In genomic region chr14:47331920-47332319, GRCm38 (mm10) we compare ENCODE assay signal across 29 mouse cellular contexts. TPM values are rescaled to one million over a fixed set of nuclear protein-coding genes. Genes with fewer than 3 reads are reported as not detected.
DNase-seq lines count a peak whose midpoint lies in the region; ATAC-seq lines count a peak whose summit lies in the region.
"Had no signal": no experiment of that assay in that cellular context is flagged by ENCODE, and none has a peak within 500 bp of the region (broad histone marks: within the 10 kb centered on the region; RNA-seq: fewer than 3 reads in every experiment).

No protein-coding gene starts in this region.

- DNase-seq in midbrain, embryonic 11.5 days (ENCODE audit: low spot score, missing footprints), result peak; percentile 71
- DNase-seq in embryonic facial prominence, embryonic 11.5 days (ENCODE audit: low spot score), result peak; percentile 75
- DNase-seq in limb, embryonic 10.5 days (ENCODE audit: low spot score), result peak; percentile 45
- no peak for DNase-seq in right cerebral cortex, postnatal 36 days (ENCODE audit: low spot score in 2 of 2)
- DNase-seq in thymus, postnatal 4 days, result no peak
- no peak for DNase-seq in ovary, postnatal 14 days (ENCODE audit: low spot score)
- DNase-seq: adrenal gland, adult 8-10 months; adrenal gland, postnatal 25 days; cerebellum, adult 11-12 months; cerebellum, adult 8-10 months; cerebellum, postnatal 10 days; cerebellum, postnatal 36 days; forebrain, postnatal 0 days; gastrocnemius, postnatal 10 days; gastrocnemius, postnatal 36 days; heart, adult 2 months; heart, postnatal 14 days; heart, postnatal 4 days had no signal

- H3K4me2 ChIP-seq in midbrain, embryonic 11.5 days, result no peak overlapping the region
- H3K4me2 ChIP-seq in midbrain, embryonic 13.5 days (replicated peaks), result no peak overlapping the region
- H3K4me2 ChIP-seq in embryonic facial prominence, embryonic 11.5 days (ENCODE audit: low read depth, low read length), result no peak overlapping the region
- peak overlapping the region; percentile 28; the same call in 1 of the 2 replicates for H3K4me2 ChIP-seq in limb, embryonic 13.5 days (replicated peaks)
- H3K4me2 ChIP-seq: embryonic facial prominence, embryonic 13.5 days; heart, embryonic 13.5 days; hindbrain, embryonic 14.5 days had no signal

- WGBS in midbrain, embryonic 11.5 days, result 72% methylated on average over 5 of the region's 5 CpGs
- WGBS in midbrain, embryonic 13.5 days, result 67% methylated on average over 5 of the region's 5 CpGs
- WGBS in embryonic facial prominence, embryonic 11.5 days, result 30% methylated on average over 5 of the region's 5 CpGs
- 34% methylated on average over 5 of the region's 5 CpGs for WGBS in limb, embryonic 10.5 days
- WGBS in limb, embryonic 13.5 days, result 15% methylated on average over 5 of the region's 5 CpGs

- H3K36me3 ChIP-seq in midbrain, embryonic 11.5 days (ENCODE audit: control insufficient read depth, insufficient read depth, low read length), result no peaks in the 10 kb centered on the region
- no peaks in the 10 kb centered on the region for H3K36me3 ChIP-seq in midbrain, embryonic 13.5 days
- H3K36me3 ChIP-seq in embryonic facial prominence, embryonic 11.5 days (replicated peaks; ENCODE audit: control insufficient read depth, insufficient read depth, low read depth, low read length), result no peaks in the 10 kb centered on the region
- no peaks in the 10 kb centered on the region for H3K36me3 ChIP-seq in limb, embryonic 10.5 days
- H3K36me3 ChIP-seq in limb, embryonic 13.5 days, result no peaks in the 10 kb centered on the region
- H3K36me3 ChIP-seq: embryonic facial prominence, embryonic 13.5 days; heart, embryonic 10.5 days; heart, embryonic 13.5 days had no signal

- no peaks in the 10 kb centered on the region for H3K4me1 ChIP-seq in midbrain, embryonic 11.5 days (ENCODE audit: control insufficient read depth, insufficient read depth, low read length)
- no peaks in the 10 kb centered on the region for H3K4me1 ChIP-seq in midbrain, embryonic 13.5 days (replicated peaks)
- H3K4me1 ChIP-seq in embryonic facial prominence, embryonic 11.5 days (ENCODE audit: control insufficient read depth, insufficient read depth, low read length), result no peaks in the 10 kb centered on the region
- H3K4me1 ChIP-seq in limb, embryonic 10.5 days, result peaks cover 12% of the 10 kb centered on the region
- peaks cover 14% of the 10 kb centered on the region for H3K4me1 ChIP-seq in limb, embryonic 13.5 days
- H3K4me1 ChIP-seq: heart, embryonic 13.5 days had no signal

- H3K27ac ChIP-seq in midbrain, embryonic 11.5 days (ENCODE audit: low read depth, low read length), result no peak overlapping the region
- H3K27ac ChIP-seq in midbrain, embryonic 13.5 days, result no peak overlapping the region
- H3K27ac ChIP-seq in embryonic facial prominence, embryonic 11.5 days (replicated peaks; ENCODE audit: low read depth, low read length), result no peak overlapping the region
- peak overlapping the region; percentile 69 for H3K27ac ChIP-seq in limb, embryonic 10.5 days
- no peak overlapping the region; the same call in 1 of the 2 replicates for H3K27ac ChIP-seq in limb, embryonic 13.5 days
- H3K27ac ChIP-seq: embryonic facial prominence, embryonic 13.5 days; heart, adult 2 months; heart, embryonic 10.5 days; heart, embryonic 13.5 days; hindbrain, embryonic 14.5 days; hindbrain, postnatal 0 days had no signal

- no peak overlapping the region for H3K4me3 ChIP-seq in midbrain, embryonic 11.5 days (ENCODE audit: low read depth, low read length)
- H3K4me3 ChIP-seq in midbrain, embryonic 13.5 days (replicated peaks), result no peak overlapping the region
- no peak overlapping the region for H3K4me3 ChIP-seq in embryonic facial prominence, embryonic 11.5 days (ENCODE audit: low read depth, low read length)
- no peak overlapping the region for H3K4me3 ChIP-seq in limb, embryonic 10.5 days
- no peak overlapping the region for H3K4me3 ChIP-seq in limb, embryonic 13.5 days
- H3K4me3 ChIP-seq: embryonic facial prominence, embryonic 13.5 days; heart, adult 2 months; heart, embryonic 10.5 days; heart, embryonic 13.5 days had no signal

- no peak for ATAC-seq in midbrain, embryonic 11.5 days (ENCODE audit: low FRiP score)
- ATAC-seq in midbrain, embryonic 13.5 days, result no peak
- ATAC-seq in embryonic facial prominence, embryonic 11.5 days (replicated peaks; ENCODE audit: insufficient number of reproducible peaks, low FRiP score, low TSS enrichment, low read depth), result no peak
- ATAC-seq in limb, embryonic 13.5 days (ENCODE audit: low FRiP score, low read depth), result peak; percentile 59; the same call in 1 of the 2 replicates
- ATAC-seq: activated CD4-positive, CD25-positive, alpha-beta regulatory T cell, adult 4 months; CD4-positive, CD25-positive, alpha-beta regulatory T cell, adult 4 months; forebrain, embryonic 14.5 days; forebrain, postnatal 0 days; hindbrain, postnatal 0 days; inflammation-experienced regulatory T-cells, adult 6 months had no signal

- no peak overlapping the region for H3K9ac ChIP-seq in midbrain, embryonic 11.5 days (ENCODE audit: low read length)
- no peak overlapping the region for H3K9ac ChIP-seq in midbrain, embryonic 13.5 days (replicated peaks)
- H3K9ac ChIP-seq in embryonic facial prominence, embryonic 11.5 days (replicated peaks; ENCODE audit: low read length), result no peak overlapping the region
- H3K9ac ChIP-seq in limb, embryonic 13.5 days, result 0 out of 2 replicates have a peak overlapping the region, but pooled peaks have one; percentile 31
- H3K9ac ChIP-seq: embryonic facial prominence, embryonic 13.5 days; forebrain, postnatal 0 days; heart, embryonic 13.5 days; hindbrain, embryonic 14.5 days had no signal

- no peaks in the 10 kb centered on the region for H3K9me3 ChIP-seq in midbrain, embryonic 11.5 days (ENCODE audit: control insufficient read depth, low read length)
- no peaks in the 10 kb centered on the region for H3K9me3 ChIP-seq in midbrain, embryonic 13.5 days
- no peaks in the 10 kb centered on the region for H3K9me3 ChIP-seq in embryonic facial prominence, embryonic 11.5 days (replicated peaks; ENCODE audit: control insufficient read depth, low read length)
- no peaks in the 10 kb centered on the region for H3K9me3 ChIP-seq in limb, embryonic 10.5 days (replicated peaks)
- no peaks in the 10 kb centered on the region for H3K9me3 ChIP-seq in limb, embryonic 13.5 days
- H3K9me3 ChIP-seq: embryonic facial prominence, embryonic 13.5 days; heart, embryonic 10.5 days; heart, embryonic 13.5 days had no signal

- H3K27me3 ChIP-seq in midbrain, embryonic 11.5 days (ENCODE audit: control insufficient read depth, insufficient read depth, low read length), result no peaks in the 10 kb centered on the region
- H3K27me3 ChIP-seq in midbrain, embryonic 13.5 days, result no peaks in the 10 kb centered on the region
- H3K27me3 ChIP-seq in embryonic facial prominence, embryonic 11.5 days (ENCODE audit: control insufficient read depth, insufficient read depth, low read length), result no peaks in the 10 kb centered on the region
- no peaks in the 10 kb centered on the region for H3K27me3 ChIP-seq in limb, embryonic 10.5 days (ENCODE audit: low read depth, poor library complexity, severe bottlenecking)
- no peaks in the 10 kb centered on the region for H3K27me3 ChIP-seq in limb, embryonic 13.5 days
- H3K27me3 ChIP-seq: embryonic facial prominence, embryonic 13.5 days; heart, embryonic 13.5 days had no signal

RNA-seq across cellular contexts. Expression of gene Mapk1ip1l, which starts 33.9 kb away (rescaled TPM):
- 91.0 and 97.6 TPM in 2 replicates for polyA plus RNA-seq in midbrain, embryonic 11.5 days (2014; fragmentation: Nextera tagmentation; extraction: Ambion mirVana)
- polyA plus RNA-seq in midbrain, embryonic 13.5 days (2015; fragmentation: Nextera tagmentation; extraction: Ambion mirVana), result 60.8 and 63.8 TPM in 2 replicates
- 104 and 106 TPM in 2 replicates for polyA plus RNA-seq in embryonic facial prominence, embryonic 11.5 days (2014; fragmentation: Nextera tagmentation; extraction: Ambion mirVana)
- 136 and 141 TPM in 2 replicates for polyA plus RNA-seq in limb, embryonic 10.5 days (2016; fragmentation: Nextera tagmentation; extraction: Ambion mirVana)
- 71.4 and 79.3 TPM in 2 replicates for polyA plus RNA-seq in limb, embryonic 13.5 days (2015; fragmentation: Nextera tagmentation; extraction: Ambion mirVana)

RNA-seq across cellular contexts. Expression of gene Lgals3, which starts 35.6 kb away (rescaled TPM):
- polyA plus RNA-seq in midbrain, embryonic 11.5 days (2014; fragmentation: Nextera tagmentation; extraction: Ambion mirVana), result 0.33 and 0.81 TPM in 2 replicates
- 0.54 and 1.2 TPM in 2 replicates for polyA plus RNA-seq in midbrain, embryonic 13.5 days (2015; fragmentation: Nextera tagmentation; extraction: Ambion mirVana)
- 1.5 and 1.7 TPM in 2 replicates for polyA plus RNA-seq in embryonic facial prominence, embryonic 11.5 days (2014; fragmentation: Nextera tagmentation; extraction: Ambion mirVana)
- polyA plus RNA-seq in limb, embryonic 10.5 days (2016; fragmentation: Nextera tagmentation; extraction: Ambion mirVana), result 0.46 and 0.49 TPM in 2 replicates
- polyA plus RNA-seq in limb, embryonic 13.5 days (2015; fragmentation: Nextera tagmentation; extraction: Ambion mirVana), result 17.8 and 21.6 TPM in 2 replicates

RNA-seq across cellular contexts. Expression of gene Socs4, which starts 55.2 kb away (rescaled TPM):
- polyA plus RNA-seq in midbrain, embryonic 11.5 days (2014; fragmentation: Nextera tagmentation; extraction: Ambion mirVana), result 5.8 and 8.3 TPM in 2 replicates
- 3.7 and 3.9 TPM in 2 replicates for polyA plus RNA-seq in midbrain, embryonic 13.5 days (2015; fragmentation: Nextera tagmentation; extraction: Ambion mirVana)
- polyA plus RNA-seq in embryonic facial prominence, embryonic 11.5 days (2014; fragmentation: Nextera tagmentation; extraction: Ambion mirVana), result 5.7 and 7.8 TPM in 2 replicates
- 3.0 and 3.4 TPM in 2 replicates for polyA plus RNA-seq in limb, embryonic 10.5 days (2016; fragmentation: Nextera tagmentation; extraction: Ambion mirVana)
- 3.0 and 3.5 TPM in 2 replicates for polyA plus RNA-seq in limb, embryonic 13.5 days (2015; fragmentation: Nextera tagmentation; extraction: Ambion mirVana)

RNA-seq across cellular contexts. Expression of gene Wdhd1, which starts 55.3 kb away (rescaled TPM):
- 47.3 and 48.1 TPM in 2 replicates for polyA plus RNA-seq in midbrain, embryonic 11.5 days (2014; fragmentation: Nextera tagmentation; extraction: Ambion mirVana)
- 23.5 and 25.3 TPM in 2 replicates for polyA plus RNA-seq in midbrain, embryonic 13.5 days (2015; fragmentation: Nextera tagmentation; extraction: Ambion mirVana)
- polyA plus RNA-seq in embryonic facial prominence, embryonic 11.5 days (2014; fragmentation: Nextera tagmentation; extraction: Ambion mirVana), result 52.5 and 52.8 TPM in 2 replicates
- polyA plus RNA-seq in limb, embryonic 10.5 days (2016; fragmentation: Nextera tagmentation; extraction: Ambion mirVana), result 54.7 and 65.4 TPM in 2 replicates
- 37.1 and 38.0 TPM in 2 replicates for polyA plus RNA-seq in limb, embryonic 13.5 days (2015; fragmentation: Nextera tagmentation; extraction: Ambion mirVana)

Comparison
In these comparisons a context has a peak if more than half of its experiments do, and no peak if none do; other contexts are left out.
1. DNase-seq: peak in midbrain, embryonic 11.5 days (single experiment), embryonic facial prominence, embryonic 11.5 days (single experiment) and limb, embryonic 10.5 days (single experiment); none in right cerebral cortex, postnatal 36 days (0 of 2), thymus, postnatal 4 days (single experiment) and ovary, postnatal 14 days (single experiment).